Mouse (Mus musculus): ENCODE results near the gene Prkacb. TPM values are rescaled to one million over a fixed set of nuclear protein-coding genes. Genes with fewer than 3 reads are reported as not detected.
A peak's percentile ranks its signal among the peaks of the same experiment; 100 is the strongest.

The Prkacb gene
- polyA plus RNA-seq, 2 experiments = 6.1 to 10.9 TPM

DNA sequence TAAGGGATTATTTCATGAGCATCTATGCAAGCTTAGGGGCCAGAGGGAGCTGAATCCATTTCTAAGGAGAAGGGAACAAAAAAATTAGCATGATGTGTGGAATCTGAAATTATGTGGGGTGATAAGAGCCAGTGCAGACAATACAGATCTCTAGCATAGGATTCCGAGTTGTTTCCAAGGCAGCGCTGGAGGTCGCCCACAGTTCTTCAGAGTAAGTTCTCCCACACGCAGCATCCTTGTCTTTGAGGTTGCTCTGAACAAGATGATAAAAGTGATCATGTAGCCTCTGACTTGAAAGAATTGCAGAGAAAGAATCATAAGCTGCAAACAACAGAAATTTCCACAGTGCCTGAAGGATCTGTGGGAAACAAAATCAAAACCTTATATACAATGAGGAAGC lies 7.9 kb upstream of the Prkacb start:
- DNase-seq (ENCODE audit: low read depth in 3 of 3, low spot score in 3 of 3) = no peak
- WGBS (ENCODE audit: insufficient replicate concordance) = 79% methylated on average over 4 of the region's 4 CpGs
- no peak for TF ChIP-seq CTCF (IDR thresholded peaks at IDR 0.05; ENCODE audit: low read depth)
- TF ChIP-seq EP300 (IDR thresholded peaks at IDR 0.05; ENCODE audit: low read depth) = no peak
- H3K27ac ChIP-seq = no peak overlapping the region
- H3K9me3 ChIP-seq (ENCODE audit: control insufficient read depth, low read length) = no peaks in the 10 kb centered on the region
- H3K27me3 ChIP-seq (ENCODE audit: control insufficient read depth, insufficient read depth, low read length) = no peaks in the 10 kb centered on the region
- H3K4me3 ChIP-seq (ENCODE audit: insufficient read depth in 1 of 2, low read depth in 2 of 2, low read length in 2 of 2) = no peak overlapping the region
- H3K4me2 ChIP-seq (ENCODE audit: low read depth) = no peak overlapping the region
- ATAC-seq (ENCODE audit: insufficient read depth) = no peak
- H3K4me1 ChIP-seq (replicated peaks; ENCODE audit: control insufficient read depth in 2 of 2, insufficient read depth in 2 of 2, low read length in 1 of 2) = no peaks in the 10 kb centered on the region
- no peak overlapping the region for H3K9ac ChIP-seq (replicated peaks)
- H3K36me3 ChIP-seq (replicated peaks; ENCODE audit: control insufficient read depth, insufficient read depth, low read depth) = no peaks in the 10 kb centered on the region

DNA sequence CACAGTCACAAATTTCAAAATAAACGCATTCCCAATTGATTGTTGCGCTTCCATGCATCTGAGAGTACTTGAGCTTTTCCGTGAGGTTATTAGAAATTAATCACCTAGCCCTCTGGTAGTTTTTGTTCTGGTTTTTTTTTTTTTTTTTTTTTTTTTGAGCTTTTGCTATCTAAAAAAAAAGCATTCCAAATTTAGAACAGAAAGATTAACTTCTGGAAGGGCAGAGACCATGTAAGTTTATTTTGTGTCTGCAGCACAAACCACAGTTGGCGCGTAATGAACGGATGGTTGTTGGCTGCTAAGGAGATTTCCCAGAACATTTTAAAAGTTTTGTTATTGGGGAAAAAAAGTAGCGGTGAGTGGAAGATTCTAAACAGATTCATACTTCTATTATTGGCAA lies 834 bp upstream of the Prkacb start:
- H3K4me2 ChIP-seq (ENCODE audit: low read depth) = peak overlapping the region; percentile 67
- peaks cover 0 to 4% of the 10 kb centered on the region in 2 experiments; a peak in 1 of 4 replicates for H3K4me1 ChIP-seq (replicated peaks; ENCODE audit: control insufficient read depth in 2 of 2, insufficient read depth in 2 of 2, low read length in 1 of 2)
- H3K36me3 ChIP-seq (replicated peaks; ENCODE audit: control insufficient read depth, insufficient read depth, low read depth) = no peaks in the 10 kb centered on the region
- no peaks in the 10 kb centered on the region for H3K27me3 ChIP-seq (ENCODE audit: control insufficient read depth, insufficient read depth, low read length)
- peak overlapping the region; percentile 82 for H3K9ac ChIP-seq (replicated peaks)
- TF ChIP-seq EP300 (IDR thresholded peaks at IDR 0.05; ENCODE audit: low read depth) = no peak
- TF ChIP-seq CTCF (IDR thresholded peaks at IDR 0.05; ENCODE audit: low read depth) = no peak
- no peak for DNase-seq (ENCODE audit: low read depth in 3 of 3, low spot score in 3 of 3)
- H3K27ac ChIP-seq = no peak overlapping the region
- WGBS (ENCODE audit: insufficient replicate concordance) = 57% methylated on average over 7 of the region's 7 CpGs
- H3K9me3 ChIP-seq (ENCODE audit: control insufficient read depth, low read length) = no peaks in the 10 kb centered on the region
- no peak for ATAC-seq (ENCODE audit: insufficient read depth)
- peak overlapping the region; percentile 62 to 89 for H3K4me3 ChIP-seq (ENCODE audit: insufficient read depth in 1 of 2, low read depth in 2 of 2, low read length in 2 of 2)

DNA sequence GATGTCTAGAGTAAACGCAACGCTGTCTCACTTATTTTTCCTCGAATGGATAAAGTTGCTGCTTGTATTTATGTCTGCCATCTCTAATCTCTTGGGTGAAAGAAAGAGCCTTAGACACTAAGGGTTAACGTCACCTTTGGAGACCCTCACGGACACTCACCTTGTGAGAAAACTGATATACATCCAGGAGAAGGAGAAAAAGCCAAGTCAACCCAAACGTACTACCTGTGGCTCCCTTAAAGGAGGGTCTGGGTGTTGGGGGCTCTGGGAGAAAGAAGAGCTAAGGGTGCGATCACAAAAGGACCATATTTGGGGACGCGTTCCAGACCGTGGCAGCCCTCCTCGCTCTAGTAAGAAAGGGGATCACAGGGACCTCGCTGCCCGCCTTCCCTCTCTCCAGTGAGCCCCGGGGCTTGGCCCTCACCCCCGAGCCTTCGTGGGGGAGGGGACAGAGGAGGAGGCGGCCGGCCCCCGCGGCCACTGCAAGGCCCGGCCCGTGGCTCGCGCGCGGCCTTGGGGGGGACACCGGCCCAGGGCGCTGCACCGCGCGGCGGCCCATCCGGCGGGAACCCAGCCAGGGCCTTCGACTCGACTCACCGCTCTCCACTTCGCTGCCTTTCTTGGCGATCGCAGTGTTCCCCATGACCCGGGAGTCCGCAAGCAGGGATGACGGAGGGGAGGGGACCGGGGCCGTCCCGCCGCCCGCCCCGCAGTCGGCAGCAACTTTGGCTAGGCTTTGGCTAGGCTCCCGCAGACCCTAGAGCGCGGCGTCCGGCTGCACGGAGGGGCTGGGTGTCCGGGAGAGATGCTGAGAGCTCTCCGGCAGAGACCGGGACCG lies 530 bp downstream of the Prkacb start:
- Histone ChIP-seq H3K9ac (replicated peaks) (peak overlapping the region; percentile 82), H3K27me3 (ENCODE audit: control insufficient read depth, insufficient read depth, low read length) (no peaks in the 10 kb centered on the region), H3K27ac (no peak overlapping the region), H3K4me2 (ENCODE audit: low read depth) (peak overlapping the region; percentile 67), H3K4me3 (ENCODE audit: insufficient read depth in 1 of 2, low read depth in 2 of 2, low read length in 2 of 2) (peak overlapping the region; percentile 62 to 89), H3K36me3 (replicated peaks; ENCODE audit: control insufficient read depth, insufficient read depth, low read depth) (no peaks in the 10 kb centered on the region), H3K4me1 (replicated peaks; ENCODE audit: control insufficient read depth in 2 of 2, insufficient read depth in 2 of 2, low read length in 1 of 2) (peaks cover 0 to 4% of the 10 kb centered on the region in 2 experiments; a peak in 1 of 4 replicates), H3K9me3 (ENCODE audit: control insufficient read depth, low read length) (no peaks in the 10 kb centered on the region)
- WGBS (ENCODE audit: insufficient replicate concordance) = 1% methylated on average over 57 of the region's 60 CpGs
- DNase-seq (ENCODE audit: low read depth in 3 of 3, low spot score in 3 of 3) (peak in 1 of 3 experiments; percentile 14), ATAC-seq (ENCODE audit: insufficient read depth) (peak; percentile 63)
- TF ChIP-seq CTCF (IDR thresholded peaks at IDR 0.05; ENCODE audit: low read depth) = no peak
- TF ChIP-seq EP300 (IDR thresholded peaks at IDR 0.05; ENCODE audit: low read depth) = no peak

DNA sequence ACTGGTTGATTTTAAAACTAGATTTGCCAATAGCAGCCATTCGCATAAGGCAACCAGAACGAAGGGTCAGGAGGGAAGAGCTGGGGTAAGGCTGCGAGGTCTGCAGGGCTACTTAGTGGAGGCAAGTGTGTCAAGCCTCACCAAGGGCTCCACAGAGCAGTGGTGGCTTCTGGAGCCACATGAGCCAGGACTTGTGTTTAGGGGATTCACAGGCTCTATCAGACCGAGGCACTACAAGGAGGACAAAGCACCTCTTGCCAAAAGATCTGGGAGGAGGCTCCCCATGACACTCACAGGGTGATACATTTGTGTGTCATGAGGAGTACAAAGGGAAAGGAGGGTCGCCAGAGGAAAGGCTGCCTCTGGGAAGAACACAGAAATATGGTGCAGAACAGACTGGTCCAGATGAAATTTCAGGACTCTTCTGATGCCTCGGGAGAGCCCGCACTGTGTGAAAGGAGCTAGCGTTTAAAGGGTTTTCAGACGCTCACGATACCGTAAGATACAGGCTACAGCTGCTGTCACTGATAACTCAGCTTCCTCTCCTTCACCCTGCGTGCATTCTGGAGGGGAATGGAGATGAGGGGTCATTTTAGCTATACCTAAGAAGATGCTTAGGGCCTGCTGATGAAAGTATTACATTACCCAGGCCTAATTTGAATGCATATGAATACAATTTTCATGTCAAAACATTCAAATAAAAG lies 19.1 kb downstream of the Prkacb start:
- WGBS (ENCODE audit: insufficient replicate concordance) = 35% methylated on average over 12 of the region's 12 CpGs
- H3K4me3 ChIP-seq (ENCODE audit: insufficient read depth in 1 of 2, low read depth in 2 of 2, low read length in 2 of 2) = no peak overlapping the region
- H3K4me2 ChIP-seq (ENCODE audit: low read depth) = peak overlapping the region; percentile 44
- H3K27me3 ChIP-seq (ENCODE audit: control insufficient read depth, insufficient read depth, low read length) = no peaks in the 10 kb centered on the region
- peak; percentile 43 for TF ChIP-seq EP300 (IDR thresholded peaks at IDR 0.05; ENCODE audit: low read depth)
- no peak for TF ChIP-seq CTCF (IDR thresholded peaks at IDR 0.05; ENCODE audit: low read depth)
- ATAC-seq (ENCODE audit: insufficient read depth) = peak; percentile 82
- peak in 1 of 3 experiments; percentile 31 for DNase-seq (ENCODE audit: low read depth in 3 of 3, low spot score in 3 of 3)
- no peak overlapping the region for H3K9ac ChIP-seq (replicated peaks)
- no peaks in the 10 kb centered on the region for H3K36me3 ChIP-seq (replicated peaks; ENCODE audit: control insufficient read depth, insufficient read depth, low read depth)
- no peaks in the 10 kb centered on the region for H3K9me3 ChIP-seq (ENCODE audit: control insufficient read depth, low read length)
- peaks cover 0 to 8% of the 10 kb centered on the region in 2 experiments; a peak in 3 of 4 replicates for H3K4me1 ChIP-seq (replicated peaks; ENCODE audit: control insufficient read depth in 2 of 2, insufficient read depth in 2 of 2, low read length in 1 of 2)
- H3K27ac ChIP-seq = no peak overlapping the region

Data from liver, embryonic 14.5 days (tissue).